Mouse (Mus musculus): ENCODE measurements around the gene OR5BS1P. TPM values are rescaled to one million over a fixed set of nuclear protein-coding genes. Genes with fewer than 3 reads are reported as not detected.

OR5BS1P gene
- polyA plus RNA-seq, 1 experiment from 2014 or later, result not detected

Small RNAs within 50 kb of the gene (microRNA-seq; reads per million reads assigned to microRNA genes)
- gene Mir1291, result not detected

Other genes starting within 250 kb of the OR5BS1P start
- not detected in 2 replicates for gene Gm44579, start 248.9 kb upstream of the OR5BS1P start, polyA plus RNA-seq (2015; fragmentation: Nextera tagmentation; extraction: Ambion mirVana)
- gene Olfr287, start 248.8 kb upstream of the OR5BS1P start, polyA plus RNA-seq (2015; fragmentation: Nextera tagmentation; extraction: Ambion mirVana), result 0.42 and 1.0 TPM in 2 replicates
- not detected in 2 replicates for gene Olfr286, start 235.4 kb upstream of the OR5BS1P start, polyA plus RNA-seq (2015; fragmentation: Nextera tagmentation; extraction: Ambion mirVana)
- gene H1fnt, start 212.6 kb upstream of the OR5BS1P start, polyA plus RNA-seq (2015; fragmentation: Nextera tagmentation; extraction: Ambion mirVana), result not detected in 2 replicates
- gene Zfp641, start 173.7 kb upstream of the OR5BS1P start, polyA plus RNA-seq (2015; fragmentation: Nextera tagmentation; extraction: Ambion mirVana), result 11.2 and 13.1 TPM in 2 replicates
- not detected in 2 replicates for gene Olfr285, start 152.5 kb upstream of the OR5BS1P start, polyA plus RNA-seq (2015; fragmentation: Nextera tagmentation; extraction: Ambion mirVana)
- gene Olfr284, start 128.9 kb upstream of the OR5BS1P start, polyA plus RNA-seq (2015; fragmentation: Nextera tagmentation; extraction: Ambion mirVana), result not detected in 2 replicates
- not detected in 2 replicates for gene Olfr283, start 89.0 kb upstream of the OR5BS1P start, polyA plus RNA-seq (2015; fragmentation: Nextera tagmentation; extraction: Ambion mirVana)
- not detected in 2 replicates for gene Olfr282, start 38.7 kb upstream of the OR5BS1P start, polyA plus RNA-seq (2015; fragmentation: Nextera tagmentation; extraction: Ambion mirVana)
- gene Olfr281, start 17.3 kb upstream of the OR5BS1P start, polyA plus RNA-seq (2015; fragmentation: Nextera tagmentation; extraction: Ambion mirVana), result not detected in 2 replicates
- not detected in 2 replicates for gene Lalba, start 12.8 kb downstream of the OR5BS1P start, polyA plus RNA-seq (2015; fragmentation: Nextera tagmentation; extraction: Ambion mirVana)
- gene Olfr279, start 22.5 kb downstream of the OR5BS1P start, polyA plus RNA-seq (2015; fragmentation: Nextera tagmentation; extraction: Ambion mirVana), result not detected in 2 replicates
- gene Kansl2, start 64.4 kb downstream of the OR5BS1P start, polyA plus RNA-seq (2015; fragmentation: Nextera tagmentation; extraction: Ambion mirVana), result 90.4 and 102 TPM in 2 replicates
- 58.9 and 69.4 TPM in 2 replicates for gene Ccnt1, start 101.0 kb downstream of the OR5BS1P start, polyA plus RNA-seq (2015; fragmentation: Nextera tagmentation; extraction: Ambion mirVana)
- gene 4930415O20Rik, start 101.1 kb downstream of the OR5BS1P start, polyA plus RNA-seq (2015; fragmentation: Nextera tagmentation; extraction: Ambion mirVana), result 0.30 and 0.31 TPM in 2 replicates
- 9.1 and 10.1 TPM in 2 replicates for gene Adcy6, start 140.2 kb downstream of the OR5BS1P start, polyA plus RNA-seq (2015; fragmentation: Nextera tagmentation; extraction: Ambion mirVana)
- gene Cacnb3, start 160.9 kb downstream of the OR5BS1P start, polyA plus RNA-seq (2015; fragmentation: Nextera tagmentation; extraction: Ambion mirVana), result 129 and 141 TPM in 2 replicates
- 17.8 and 19.7 TPM in 2 replicates for gene Ddx23, start 193.0 kb downstream of the OR5BS1P start, polyA plus RNA-seq (2015; fragmentation: Nextera tagmentation; extraction: Ambion mirVana)
- 12.6 and 16.7 TPM in 2 replicates for gene Rnd1, start 207.6 kb downstream of the OR5BS1P start, polyA plus RNA-seq (2015; fragmentation: Nextera tagmentation; extraction: Ambion mirVana)
- 7.9 and 9.0 TPM in 2 replicates for gene Ccdc65, start 238.3 kb downstream of the OR5BS1P start, polyA plus RNA-seq (2015; fragmentation: Nextera tagmentation; extraction: Ambion mirVana)